Mouse (Mus musculus) brown adipose tissue, adult 24 weeks (tissue): ENCODE data around the gene Lrrc73. TPM values are rescaled to one million over a fixed set of nuclear protein-coding genes. Genes with fewer than 3 reads are reported as not detected.
A peak's percentile ranks its signal among the peaks of the same experiment; 100 is the strongest.

ENCODE experiments used
- H3K27ac ChIP-seq: fragments of 200-500 bp; replicated peaks from 2 replicates; pipeline ENCODE4 v1.5.1; 2012; ENCODE audit warnings: low read depth, mild to moderate bottlenecking, low read length
- H3K4me1 ChIP-seq: fragments of 200-500 bp; 2 replicates; pipeline ENCODE4 v1.6.1; 2012; ENCODE audit warnings: low read length, mixed read lengths; ENCODE audit not compliant: control insufficient read depth, insufficient read depth, insufficient read length
- H3K4me3 ChIP-seq: fragments of 200-500 bp; 2 replicates; pipeline ENCODE4 v1.5.1; 2012; ENCODE audit warnings: low read depth, mild to moderate bottlenecking, low read length, moderate library complexity; ENCODE audit not compliant: insufficient read depth
- polyA plus RNA-seq: library from polyadenylated mRNA; stranded (reverse); fragments of >200 nt; gene quantifications from 2 replicates; pipeline ENCODE4 v1.2.4, GENCODE M21; 2012; ENCODE audit not compliant: missing spikeins, insufficient read depth, insufficient read length

Lrrc73 gene
- polyA plus RNA-seq, 1 experiment: not detected

GRCm38 (mm10) chr17:46272058-46272457, 18.7 kb downstream of the Lrrc73 start:
- Histone ChIP-seq H3K4me3 (no peak overlapping the region), H3K27ac (peak overlapping the region; percentile 27; the same call in 1 of the 2 replicates), H3K4me1 (peaks cover 9% of the 10 kb centered on the region; the same call in 1 of the 2 replicates)

- Histone ChIP-seq H3K4me1 (peaks cover 9% of the 10 kb centered on the region; the same call in 1 of the 2 replicates), H3K4me3 (no peak overlapping the region), H3K27ac (peak overlapping the region; percentile 27; the same call in 1 of the 2 replicates)
These were observed 19.3 kb downstream of the Lrrc73 start for GRCm38 (mm10) chr17:46272675-46273074.

- no peak overlapping the region for H3K27ac ChIP-seq
- no peak overlapping the region for H3K4me3 ChIP-seq
- peaks cover 9% of the 10 kb centered on the region; the same call in 1 of the 2 replicates for H3K4me1 ChIP-seq
These were observed 20.5 kb downstream of the Lrrc73 start for GRCm38 (mm10) chr17:46273803-46274236.

- no peak overlapping the region for H3K27ac ChIP-seq
These were observed 21.1 kb downstream of the Lrrc73 start for GRCm38 (mm10) chr17:46274465-46274864.

GRCm38 (mm10) chr17:46275034-46275433, 21.7 kb downstream of the Lrrc73 start:
- H3K27ac ChIP-seq: no peak overlapping the region
- no peak overlapping the region for H3K4me3 ChIP-seq
- peaks cover 9% of the 10 kb centered on the region; the same call in 1 of the 2 replicates for H3K4me1 ChIP-seq

More at GRCm38 (mm10) chr17:46274465-46274864, 21.1 kb downstream of the Lrrc73 start:
- peaks cover 9% of the 10 kb centered on the region; the same call in 1 of the 2 replicates for H3K4me1 ChIP-seq
- H3K4me3 ChIP-seq: no peak overlapping the region

GRCm38 (mm10) chr17:46275506-46275905, 22.2 kb downstream of the Lrrc73 start:
- Histone ChIP-seq H3K27ac (no peak overlapping the region), H3K4me3 (no peak overlapping the region), H3K4me1 (peaks cover 9% of the 10 kb centered on the region; the same call in 1 of the 2 replicates)

- peaks cover 18% of the 10 kb centered on the region; the same call in 1 of the 2 replicates for H3K4me1 ChIP-seq
- H3K4me3 ChIP-seq: no peak overlapping the region
- no peak overlapping the region for H3K27ac ChIP-seq
These were observed 24.3 kb downstream of the Lrrc73 start for GRCm38 (mm10) chr17:46277586-46277985.

GRCm38 (mm10) chr17:46278011-46278765, 24.9 kb downstream of the Lrrc73 start:
- H3K27ac ChIP-seq: no peak overlapping the region
- no peak overlapping the region for H3K4me3 ChIP-seq
- peaks cover 14% of the 10 kb centered on the region; the same call in 1 of the 2 replicates for H3K4me1 ChIP-seq

GRCm38 (mm10) chr17:46282483-46283123, 29.3 kb downstream of the Lrrc73 start, which contains the start of gene Tjap1:
TSS of gene Tjap1 (minus strand) at chr17:46283026.
- Histone ChIP-seq H3K4me3 (peak within 1 kb of the TSS; percentile 91), H3K27ac (peak within 1 kb of the TSS; percentile 82), H3K4me1 (peaks cover 9% of the 10 kb centered on the region; the same call in 1 of the 2 replicates)

GRCm38 (mm10) chr17:46283140-46283539, 29.8 kb downstream of the Lrrc73 start:
- Histone ChIP-seq H3K27ac (no peak overlapping the region), H3K4me1 (peaks cover 9% of the 10 kb centered on the region; the same call in 1 of the 2 replicates)

GRCm38 (mm10) chr17:46283911-46284310, 30.6 kb downstream of the Lrrc73 start:
- no peak overlapping the region for H3K27ac ChIP-seq
- peaks cover 9% of the 10 kb centered on the region; the same call in 1 of the 2 replicates for H3K4me1 ChIP-seq
- no peak overlapping the region for H3K4me3 ChIP-seq

More at GRCm38 (mm10) chr17:46283140-46283539, 29.8 kb downstream of the Lrrc73 start:
- peak overlapping the region; percentile 34 for H3K4me3 ChIP-seq

- no peak overlapping the region for H3K4me3 ChIP-seq
- H3K27ac ChIP-seq: no peak overlapping the region
- H3K4me1 ChIP-seq: peaks cover 9% of the 10 kb centered on the region; the same call in 1 of the 2 replicates
These were observed 31.3 kb downstream of the Lrrc73 start for GRCm38 (mm10) chr17:46284653-46285052.

- H3K27ac ChIP-seq: no peak overlapping the region
- no peak overlapping the region for H3K4me3 ChIP-seq
- H3K4me1 ChIP-seq: peaks cover 9% of the 10 kb centered on the region; the same call in 1 of the 2 replicates
These were observed 32.1 kb downstream of the Lrrc73 start for GRCm38 (mm10) chr17:46285407-46285806.

- H3K4me1 ChIP-seq: no peaks in the 10 kb centered on the region; the same call in 1 of the 2 replicates
- no peak overlapping the region for H3K4me3 ChIP-seq
- H3K27ac ChIP-seq: no peak overlapping the region
These were observed 34.4 kb downstream of the Lrrc73 start for GRCm38 (mm10) chr17:46287678-46288095.

GRCm38 (mm10) chr17:46296601-46297000, 43.3 kb downstream of the Lrrc73 start:
- H3K4me1 ChIP-seq: no peaks in the 10 kb centered on the region; the same call in 1 of the 2 replicates
- no peak overlapping the region for H3K4me3 ChIP-seq
- H3K27ac ChIP-seq: no peak overlapping the region
